Mouse (Mus musculus) CH12.LX (cell line): ENCODE results near the gene Tmem206. TPM values are rescaled to one million over a fixed set of nuclear protein-coding genes. Genes with fewer than 3 reads are reported as not detected.
A peak's percentile ranks its signal among the peaks of the same experiment; 100 is the strongest.

ENCODE experiments used
- DNase-seq: peaks from one replicate; pipeline ENCODE4 v3.0.0-alpha.2; 2013; ENCODE audit errors: extremely low read depth
- H3K27ac ChIP-seq: 2 replicates; pipeline ENCODE4 v1.5.1; 2012; ENCODE audit warnings: low read depth, mild to moderate bottlenecking, control low read depth, moderate library complexity; ENCODE audit not compliant: insufficient read depth
- H3K27me3 ChIP-seq: replicated peaks from 2 replicates; pipeline ENCODE3; 2012; ENCODE audit warnings: inconsistent platforms
- H3K36me3 ChIP-seq, 2 experiments: replicated peaks in 1 of 2; 2 replicates each; pipeline versions ENCODE3 to v1.6.1; 2012; ENCODE audit warnings: inconsistent platforms in 1 of 2, low read length in 1 of 2, mild to moderate bottlenecking in 1 of 2, mixed read lengths in 1 of 2, moderate library complexity in 1 of 2; ENCODE audit not compliant: control insufficient read depth in 1 of 2, insufficient read depth in 1 of 2
- H3K4me1 ChIP-seq, 2 experiments: 2 replicates each; pipeline ENCODE4 v1.6.1; 2012; ENCODE audit warnings: inconsistent platforms in 1 of 2, moderate library complexity in 1 of 2; ENCODE audit not compliant: insufficient read depth in 2 of 2, control insufficient read depth in 1 of 2
- H3K4me2 ChIP-seq: 2 replicates; pipeline ENCODE4 v1.6.1; 2012; ENCODE audit warnings: low read depth, mild to moderate bottlenecking, control low read depth; ENCODE audit not compliant: poor library complexity, insufficient read depth, severe bottlenecking
- H3K4me3 ChIP-seq, 3 experiments: fragments of 150-350 bp in 1 of 3; sonication (generic) in 1 of 3; replicated peaks in 1 of 3; 2 replicates each; pipeline versions ENCODE3 to v1.5.1; 2011 to 2012; ENCODE audit warnings: low read depth in 2 of 3, low read length in 2 of 3, mild to moderate bottlenecking in 2 of 3, moderate library complexity in 2 of 3, control low read depth in 1 of 3, improper control_type of control experiment in 1 of 3, inconsistent platforms in 1 of 3, mixed read lengths in 1 of 3; ENCODE audit not compliant: poor library complexity in 1 of 3
- H3K79me2 ChIP-seq: replicated peaks from 2 replicates; pipeline ENCODE4 v1.6.1; 2012; ENCODE audit warnings: mild to moderate bottlenecking, moderate library complexity; ENCODE audit not compliant: control insufficient read depth, poor library complexity, insufficient read depth, severe bottlenecking; ENCODE audit errors: extremely low read depth
- H3K9ac ChIP-seq: 2 replicates; pipeline ENCODE4 v1.6.1; 2012; ENCODE audit warnings: low read depth, mild to moderate bottlenecking, control low read depth, moderate library complexity; ENCODE audit not compliant: insufficient read depth
- H3K9me3 ChIP-seq: replicated peaks from 2 replicates; pipeline ENCODE3; 2012; ENCODE audit warnings: low read length, inconsistent platforms, mixed read lengths
- BHLHE40 ChIP-seq: IDR thresholded peaks from 2 replicates; pipeline ENCODE4 v1.6.1; 2011; ENCODE audit warnings: mild to moderate bottlenecking, low read depth, low read length, improper control_type of control experiment
- CTCF ChIP-seq, 2 experiments: IDR thresholded peaks in 1 of 2; conservative IDR thresholded peaks in 1 of 2; 2 replicates each; pipeline ENCODE4 v1.5.1; 2011 to 2012; ENCODE audit warnings: low read depth in 2 of 2, low read length in 2 of 2, improper control_type of control experiment in 1 of 2, inconsistent platforms in 1 of 2, mild to moderate bottlenecking in 1 of 2, moderate library complexity in 1 of 2
- ELF1 ChIP-seq: IDR thresholded peaks from 2 replicates; pipeline ENCODE4 v1.6.1; 2014; ENCODE audit warnings: low read depth, mild to moderate bottlenecking, inconsistent platforms, low read length, improper control_type of control experiment
- ETS1 ChIP-seq: conservative IDR thresholded peaks from 2 replicates; pipeline ENCODE4 v1.6.1; 2012; ENCODE audit warnings: low read depth, mild to moderate bottlenecking, inconsistent platforms, low read length, improper control_type of control experiment, moderate library complexity
- HCFC1 ChIP-seq: IDR thresholded peaks from 2 replicates; pipeline ENCODE4 v1.6.1; 2012; ENCODE audit warnings: low read depth, mild to moderate bottlenecking, inconsistent platforms, low read length, improper control_type of control experiment
- JUND ChIP-seq: conservative IDR thresholded peaks from 2 replicates; pipeline ENCODE4 v1.6.1; 2011; ENCODE audit warnings: low read depth, low read length, improper control_type of control experiment
- KAT2A ChIP-seq: IDR thresholded peaks from 2 replicates; pipeline ENCODE4 v1.6.1; 2012; ENCODE audit warnings: low read length, improper control_type of control experiment, inconsistent platforms; ENCODE audit not compliant: insufficient replicate concordance
- MAX ChIP-seq: IDR thresholded peaks from 2 replicates; pipeline ENCODE4 v1.6.1; 2011; ENCODE audit warnings: low read length, improper control_type of control experiment
- MAZ ChIP-seq: IDR thresholded peaks from 2 replicates; pipeline ENCODE4 v1.6.1; 2012; ENCODE audit warnings: low read depth, mild to moderate bottlenecking, inconsistent platforms, low read length, improper control_type of control experiment, moderate library complexity
- MEF2A ChIP-seq: IDR thresholded peaks from 2 replicates; pipeline ENCODE4 v1.6.1; 2014; ENCODE audit warnings: low read depth, mild to moderate bottlenecking, inconsistent platforms, low read length, improper control_type of control experiment, borderline replicate concordance
- POLR2A ChIP-seq: IDR thresholded peaks from 2 replicates; pipeline ENCODE4 v1.6.1; 2011; ENCODE audit warnings: low read depth, mild to moderate bottlenecking, improper control_type of control experiment, low read length
- RAD21 ChIP-seq: IDR thresholded peaks from 2 replicates; pipeline ENCODE4 v1.6.1; 2011; ENCODE audit warnings: low read depth, mild to moderate bottlenecking, low read length, improper control_type of control experiment, moderate library complexity
- SMC3 ChIP-seq: IDR thresholded peaks from 2 replicates; pipeline ENCODE4 v1.6.1; 2011; ENCODE audit warnings: low read depth, low read length, improper control_type of control experiment
- TCF12 ChIP-seq: IDR thresholded peaks from 2 replicates; pipeline ENCODE4 v1.6.1; 2014; ENCODE audit warnings: low read depth, mild to moderate bottlenecking, inconsistent platforms, low read length, improper control_type of control experiment
- UBTF ChIP-seq: IDR thresholded peaks from 2 replicates; pipeline ENCODE4 v1.6.1; 2012; ENCODE audit warnings: low read depth, mild to moderate bottlenecking, inconsistent platforms, low read length, improper control_type of control experiment, moderate library complexity
- USF1 ChIP-seq: IDR thresholded peaks from 2 replicates; pipeline ENCODE4 v1.6.1; 2014; ENCODE audit warnings: low read depth, mild to moderate bottlenecking, inconsistent platforms, low read length, improper control_type of control experiment
- ZMIZ1 ChIP-seq: IDR thresholded peaks from 2 replicates; pipeline ENCODE4 v1.6.1; 2012; ENCODE audit warnings: low read depth, mild to moderate bottlenecking, inconsistent platforms, low read length, improper control_type of control experiment
- ZNF384 ChIP-seq: IDR thresholded peaks from 2 replicates; pipeline ENCODE4 v1.6.1; 2012; ENCODE audit warnings: low read depth, low read length, improper control_type of control experiment, inconsistent platforms
- dilution Hi-C: fragments of 300-500 bp; cut with MboI; formaldehyde crosslinking; loops from 2 replicates; pipeline ENCODE4 v1.14.3; 2020; ENCODE audit warnings: low sequenced_read_pairs; ENCODE audit not compliant: extremely low pct_unique_long_range_greater_than_20kb, extremely low pct_ligation_motif_present
- in situ Hi-C: fragments of 300-500 bp; cut with MboI; formaldehyde crosslinking; loops from 3 replicates; pipeline ENCODE4 v1.14.3; 2019; ENCODE audit warnings: low sequenced_read_pairs, low pct_ligation_motif_present, low pct_unique_long_range_greater_than_20kb, mixed read lengths
- polyA plus RNA-seq: library from polyadenylated mRNA; unstranded; fragments of >175 nt; gene quantifications from 2 replicates; pipeline ENCODE4 v1.2.1, GENCODE M21; 2012; ENCODE audit warnings: low read depth; ENCODE audit not compliant: insufficient read length
- total RNA-seq, 2 experiments: library from RNA; depleted of rRNA; stranded (reverse); fragments of 300-350 nt in 1 of 2; fragments of >200 nt in 1 of 2; gene quantifications; 2 replicates each; pipeline ENCODE4 v1.2.3; 2012 to 2014

Tmem206 gene
- total and polyA plus RNA-seq, 3 experiments = 13.1 to 16.4 (median 15.4) TPM

GRCm38 (mm10) chr1:191304216-191304615 is 21.5 kb upstream of the Tmem206 start (continued):
- TF ChIP-seq USF1 (no peak), MAX (no peak), POLR2A (no peak), UBTF (peak; percentile 35; the same call in 1 of the 2 replicates), ETS1 (peak; percentile 89), ELF1 (no peak)

DNA sequence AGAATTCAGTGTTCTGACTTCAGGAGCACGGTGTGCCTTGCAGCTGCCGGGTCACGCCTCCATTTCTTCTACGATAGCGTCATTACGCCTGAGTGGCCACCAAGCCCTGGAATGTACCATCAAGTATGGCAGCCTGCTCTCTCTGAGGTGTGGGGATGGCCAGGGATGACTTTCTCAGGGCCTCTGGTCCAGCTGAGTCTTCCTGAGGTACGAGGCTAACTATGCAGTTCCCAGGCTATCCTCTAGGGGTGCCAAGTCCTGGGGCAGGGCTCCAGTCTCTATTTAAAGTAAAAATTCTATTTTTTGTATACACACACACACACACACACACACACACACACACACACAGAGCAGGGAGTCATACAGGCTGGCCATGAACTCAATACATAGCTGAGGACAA is 20.1 kb upstream of the Tmem206 start:
- TF ChIP-seq ZNF384 (no peak), HCFC1 (no peak), CTCF (conservative IDR thresholded peaks at IDR 0.05 in 1 of 2, IDR thresholded peaks at IDR 0.05 in 1 of 2; ENCODE audit: low read depth in 2 of 2, low read length in 2 of 2) (peak; percentile 48 to 60), JUND (no peak), RAD21 (peak; percentile 2), KAT2A (no peak), BHLHE40 (peak; percentile 69), ZMIZ1 (no peak), SMC3 (no peak), MEF2A (0 out of 2 replicates have a peak, but pooled peaks have one; percentile 5), ETS1 (peak; percentile 36), MAZ (no peak)
- H3K4me2 ChIP-seq = no peak overlapping the region
- peaks cover 3% of the 10 kb centered on the region for H3K9me3 ChIP-seq
- peaks cover 4 to 31% of the 10 kb centered on the region in 2 experiments for H3K36me3 ChIP-seq
- peaks cover 35 to 52% of the 10 kb centered on the region in 2 experiments for H3K4me1 ChIP-seq
- DNase-seq = no peak
- no peaks in the 10 kb centered on the region for H3K27me3 ChIP-seq
- dilution Hi-C loops (no loop called here), in situ Hi-C loops (no loop called here)
- H3K9ac ChIP-seq = no peak overlapping the region
- peak overlapping the region in 1 of 3 experiments; percentile 17 for H3K4me3 ChIP-seq
- peak overlapping the region; percentile 77 for H3K27ac ChIP-seq
- H3K79me2 ChIP-seq = no peaks in the 10 kb centered on the region

DNA sequence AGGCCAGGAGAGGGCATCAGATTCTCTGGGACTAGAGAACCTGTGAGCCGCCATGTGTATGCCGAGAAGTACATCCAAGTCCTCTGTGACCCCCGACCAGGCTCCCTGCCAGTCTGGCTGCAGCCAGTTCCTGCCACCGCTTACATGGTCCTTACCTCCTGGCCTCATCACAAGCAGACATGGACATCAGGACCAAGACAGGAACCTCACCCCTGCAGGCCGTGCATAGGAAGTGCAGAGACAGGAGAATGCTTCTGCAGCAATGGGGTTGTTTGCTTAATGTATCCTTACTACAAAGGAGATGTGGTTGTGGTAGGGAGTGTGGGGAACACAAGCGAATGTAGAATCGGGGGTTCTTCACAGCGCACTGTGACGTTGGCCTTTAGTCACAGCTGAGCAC is 19.4 kb upstream of the Tmem206 start:
- no peaks in the 10 kb centered on the region for H3K27me3 ChIP-seq
- dilution Hi-C loops = no loop called here
- H3K4me3 ChIP-seq = no peak overlapping the region

More for the DNA sequence above, 19.4 kb upstream of the Tmem206 start:
- in situ Hi-C loops = no loop called here
- Histone ChIP-seq H3K4me2 (no peak overlapping the region), H3K79me2 (no peaks in the 10 kb centered on the region), H3K36me3 (peaks cover 6 to 34% of the 10 kb centered on the region in 2 experiments), H3K27ac (no peak overlapping the region), H3K9ac (no peak overlapping the region), H3K9me3 (peaks cover 3% of the 10 kb centered on the region), H3K4me1 (peaks cover 32 to 48% of the 10 kb centered on the region in 2 experiments)
- TF ChIP-seq UBTF (no peak), TCF12 (no peak), MAX (no peak), ELF1 (no peak), CTCF (conservative IDR thresholded peaks at IDR 0.05 in 1 of 2, IDR thresholded peaks at IDR 0.05 in 1 of 2; ENCODE audit: low read depth in 2 of 2, low read length in 2 of 2) (0 out of 4 replicates have a peak, but pooled peaks of 1 of the 2 experiments have one; percentile 26)
- DNase-seq = no peak
